Comparison of ENCODE assay signal across 13 mouse cellular contexts in genomic region chr1:172514551-172515268, GRCm38 (mm10). TPM values are rescaled to one million over a fixed set of nuclear protein-coding genes. Genes with fewer than 3 reads are reported as not detected.
DNase-seq lines count a peak whose midpoint lies in the region; ATAC-seq and TF ChIP-seq lines count a peak whose summit lies in the region.
"Had no signal": no experiment of that assay in that cellular context is flagged by ENCODE, and none has a peak within 500 bp of the region (broad histone marks: within the 10 kb centered on the region; RNA-seq: fewer than 3 reads in every experiment).

No protein-coding gene starts in this region.

- no peak for TF ChIP-seq POLR2A in bone marrow macrophage, adult 2 months (IDR thresholded peaks at IDR 0.05; ENCODE audit: borderline replicate concordance, low read depth, low read length)

- peak overlapping the region; percentile 70; the same call in 1 of the 2 replicates for H3K27ac ChIP-seq in layer of hippocampus, adult 2 months
- H3K27ac ChIP-seq in bone marrow macrophage, adult 2 months (ENCODE audit: insufficient read depth, low read depth, low read length) = peak overlapping the region; percentile 83
- H3K27ac ChIP-seq in intestine, embryonic 14.5 days (ENCODE audit: low read depth) = peak overlapping the region; percentile 13; the same call in 1 of the 2 replicates
- H3K27ac ChIP-seq in liver, embryonic 12.5 days = peak overlapping the region; percentile 71

- no peak overlapping the region for H3K4me2 ChIP-seq in intestine, embryonic 14.5 days (ENCODE audit: low read length)
- peak overlapping the region; percentile 57; the same call in 1 of the 2 replicates for H3K4me2 ChIP-seq in liver, embryonic 12.5 days
- H3K4me2 ChIP-seq: hindbrain, embryonic 13.5 days had no signal

- DNase-seq in layer of hippocampus, adult 2 months (ENCODE audit: low spot score in 2 of 2) = no peak
- DNase-seq in layer of hippocampus, postnatal 25 days (ENCODE audit: extremely low spot score in 1 of 2, low spot score in 1 of 2) = no peak
- no peak for DNase-seq in intestine, embryonic 14.5 days (ENCODE audit: low spot score)
- DNase-seq in thymus, postnatal 4 days = no peak
- no peak for DNase-seq in left cerebral cortex, postnatal 25 days (ENCODE audit: low spot score in 2 of 2)
- no peak for DNase-seq in layer of hippocampus, postnatal 14 days (ENCODE audit: low spot score in 2 of 2)
- DNase-seq: right cerebral cortex, adult 18-20 months had no signal

- H3K36me3 ChIP-seq in intestine, embryonic 14.5 days (ENCODE audit: control insufficient read depth, insufficient read depth, low read length) = no peaks in the 10 kb centered on the region
- H3K36me3 ChIP-seq in liver, embryonic 12.5 days = no peaks in the 10 kb centered on the region
- H3K36me3 ChIP-seq: hindbrain, embryonic 13.5 days had no signal

- no peak overlapping the region for H3K9ac ChIP-seq in intestine, embryonic 14.5 days (ENCODE audit: low read length)
- H3K9ac ChIP-seq in liver, embryonic 12.5 days = no peak overlapping the region
- H3K9ac ChIP-seq: hindbrain, embryonic 13.5 days had no signal

- no peak for TF ChIP-seq CTCF in layer of hippocampus, adult 2 months (conservative IDR thresholded peaks at IDR 0.05)
- TF ChIP-seq CTCF in bone marrow macrophage, adult 2 months (IDR thresholded peaks at IDR 0.05; ENCODE audit: low read depth, low read length) = no peak

- ATAC-seq in intestine, embryonic 14.5 days (replicated peaks; ENCODE audit: low FRiP score, low TSS enrichment, low read depth) = no peak
- ATAC-seq in liver, embryonic 12.5 days = no peak

- no peak overlapping the region for H3K4me3 ChIP-seq in layer of hippocampus, adult 2 months
- peak overlapping the region; percentile 44; the same call in 1 of the 2 replicates for H3K4me3 ChIP-seq in bone marrow macrophage, adult 2 months (ENCODE audit: insufficient read depth, low read length)
- no peak overlapping the region for H3K4me3 ChIP-seq in intestine, embryonic 14.5 days (ENCODE audit: low read depth, low read length)
- H3K4me3 ChIP-seq in liver, embryonic 12.5 days = no peak overlapping the region
- H3K4me3 ChIP-seq: hindbrain, embryonic 13.5 days had no signal

- H3K4me1 ChIP-seq in bone marrow macrophage, adult 2 months (ENCODE audit: control insufficient read depth, insufficient read depth, low read length) = peaks cover 30% of the 10 kb centered on the region
- H3K4me1 ChIP-seq in intestine, embryonic 14.5 days (replicated peaks; ENCODE audit: control insufficient read depth, insufficient read depth, low read length) = peaks cover 10% of the 10 kb centered on the region; the same call in 1 of the 2 replicates
- H3K4me1 ChIP-seq in liver, embryonic 12.5 days = peaks cover 59% of the 10 kb centered on the region

- H3K27me3 ChIP-seq in intestine, embryonic 14.5 days (replicated peaks; ENCODE audit: control insufficient read depth, insufficient read depth, low read length) = no peaks in the 10 kb centered on the region
- H3K27me3 ChIP-seq in liver, embryonic 12.5 days (replicated peaks) = no peaks in the 10 kb centered on the region

- intact Hi-C loops in left cerebral cortex, postnatal 25 days (cut with DNase I) = no loop called here

- WGBS in intestine, embryonic 14.5 days = 80% methylated on average over 7 of the region's 7 CpGs
- 42% methylated on average over 7 of the region's 7 CpGs for WGBS in liver, embryonic 12.5 days (ENCODE audit: insufficient replicate concordance)

- H3K9me3 ChIP-seq in intestine, embryonic 14.5 days (ENCODE audit: control insufficient read depth, low read length) = 0 out of 2 replicates have a peak, but pooled peaks cover 4% of the 10 kb centered on the region
- peaks cover 10% of the 10 kb centered on the region for H3K9me3 ChIP-seq in liver, embryonic 12.5 days (replicated peaks)
- H3K9me3 ChIP-seq: hindbrain, embryonic 13.5 days had no signal

RNA-seq across cellular contexts. Expression of gene Cfap45, which starts 5.9 kb away (rescaled TPM):
- total RNA-seq in layer of hippocampus, adult 2 months (2021) = 1 to 10 TPM; 4.2 to 4.8 TPM
- 1 to 10 TPM; 3.1 to 3.9 TPM for total RNA-seq in layer of hippocampus, postnatal 25 days (2021)
- 0.87 and 1.2 TPM in 2 replicates for polyA plus RNA-seq in bone marrow macrophage, adult 2 months (2012; ENCODE audit: insufficient read depth, insufficient read length, missing spikeins)
- 1.1 and 1.9 TPM in 2 replicates for polyA plus RNA-seq in intestine, embryonic 14.5 days (2014; fragmentation: Nextera tagmentation; extraction: Ambion mirVana)
- polyA plus RNA-seq in liver, embryonic 12.5 days (2016; fragmentation: Nextera tagmentation; extraction: Ambion mirVana) = 0.55 and 0.79 TPM in 2 replicates
- total RNA-seq in left cerebral cortex, postnatal 25 days (2021) = 1 to 10 TPM; 3.7 to 4.5 TPM
- total RNA-seq in layer of hippocampus, postnatal 14 days (2021) = 1 to 10 TPM; 2.7 to 4.4 TPM
- total RNA-seq: monocyte, adult 5-6 weeks had no signal

RNA-seq across cellular contexts. Expression of gene Tagln2, which starts 14.9 kb away (rescaled TPM):
- 10 to 100 TPM in 1 of 2 experiments, 1 to 10 TPM in 1; 7.9 to 13.1 TPM for total RNA-seq in layer of hippocampus, adult 2 months (2021)
- total RNA-seq in layer of hippocampus, postnatal 25 days (2021) = 10 to 100 TPM; 10.4 to 12.1 TPM
- polyA plus RNA-seq in bone marrow macrophage, adult 2 months (2012; ENCODE audit: insufficient read depth, insufficient read length, missing spikeins) = 316 and 321 TPM in 2 replicates
- polyA plus RNA-seq in intestine, embryonic 14.5 days (2014; fragmentation: Nextera tagmentation; extraction: Ambion mirVana) = 241 TPM in 2 replicates
- polyA plus RNA-seq in liver, embryonic 12.5 days (2016; fragmentation: Nextera tagmentation; extraction: Ambion mirVana) = 177 and 178 TPM in 2 replicates
- 10 to 100 TPM in 1 of 2 experiments, 1 to 10 TPM in 1; 10.0 to 10.8 TPM for total RNA-seq in left cerebral cortex, postnatal 25 days (2021)
- total RNA-seq in layer of hippocampus, postnatal 14 days (2021) = 10 to 100 TPM; 14.1 to 15.6 TPM

RNA-seq across cellular contexts. Expression of gene Igsf9, which starts 33.1 kb away (rescaled TPM):
- 1 to 10 TPM; 5.7 to 9.2 TPM for total RNA-seq in layer of hippocampus, adult 2 months (2021)
- total RNA-seq in layer of hippocampus, postnatal 25 days (2021) = 1 to 10 TPM; 5.6 to 8.2 TPM
- 6.3 and 7.6 TPM in 2 replicates for polyA plus RNA-seq in bone marrow macrophage, adult 2 months (2012; ENCODE audit: insufficient read depth, insufficient read length, missing spikeins)
- 40.9 and 44.3 TPM in 2 replicates for polyA plus RNA-seq in intestine, embryonic 14.5 days (2014; fragmentation: Nextera tagmentation; extraction: Ambion mirVana)
- 3.9 and 4.2 TPM in 2 replicates for polyA plus RNA-seq in liver, embryonic 12.5 days (2016; fragmentation: Nextera tagmentation; extraction: Ambion mirVana)
- 10 to 100 TPM in 1 of 2 experiments, 1 to 10 TPM in 1; 8.7 to 11.1 TPM for total RNA-seq in left cerebral cortex, postnatal 25 days (2021)
- total RNA-seq in layer of hippocampus, postnatal 14 days (2021) = 1 to 10 TPM; 7.2 to 8.9 TPM

RNA-seq across cellular contexts. Expression of gene Slamf9, which starts 39.6 kb away (rescaled TPM):
- under 1 TPM in 1 of 2 experiments, not detected in 1; 0.38 TPM for total RNA-seq in layer of hippocampus, adult 2 months (2021)
- total RNA-seq in layer of hippocampus, postnatal 25 days (2021) = not detected
- polyA plus RNA-seq in bone marrow macrophage, adult 2 months (2012; ENCODE audit: insufficient read depth, insufficient read length, missing spikeins) = 90.6 and 98.9 TPM in 2 replicates
- 1.8 and 2.0 TPM in 2 replicates for polyA plus RNA-seq in intestine, embryonic 14.5 days (2014; fragmentation: Nextera tagmentation; extraction: Ambion mirVana)
- polyA plus RNA-seq in liver, embryonic 12.5 days (2016; fragmentation: Nextera tagmentation; extraction: Ambion mirVana) = 1.1 and 1.3 TPM in 2 replicates
- total RNA-seq in left cerebral cortex, postnatal 25 days (2021) = under 1 TPM; 0.41 to 0.46 TPM
- total RNA-seq in layer of hippocampus, postnatal 14 days (2021) = not detected
- polyA plus RNA-seq: hindbrain, embryonic 13.5 days had no signal

RNA-seq across cellular contexts. Expression of gene Vsig8, which starts 41.0 kb away (rescaled TPM):
- total RNA-seq in layer of hippocampus, adult 2 months (2021) = under 1 TPM; 0.41 to 0.61 TPM
- under 1 TPM; 0.39 to 0.56 TPM for total RNA-seq in layer of hippocampus, postnatal 25 days (2021)
- not detected in 2 replicates for polyA plus RNA-seq in bone marrow macrophage, adult 2 months (2012; ENCODE audit: insufficient read depth, insufficient read length, missing spikeins)
- 0.27 and 0.35 TPM in 2 replicates for polyA plus RNA-seq in intestine, embryonic 14.5 days (2014; fragmentation: Nextera tagmentation; extraction: Ambion mirVana)
- polyA plus RNA-seq in liver, embryonic 12.5 days (2016; fragmentation: Nextera tagmentation; extraction: Ambion mirVana) = not detected in 2 replicates
- under 1 TPM; 0.32 to 0.37 TPM for total RNA-seq in left cerebral cortex, postnatal 25 days (2021)
- under 1 TPM; 0.71 to 0.74 TPM for total RNA-seq in layer of hippocampus, postnatal 14 days (2021)
- total RNA-seq: monocyte, adult 5-6 weeks had no signal
- polyA plus RNA-seq: forebrain, embryonic 11.5 days; limb, embryonic 11.5 days had no signal

Comparison
In these comparisons a context has a peak if more than half of its experiments do, and no peak if none do; other contexts are left out.
1. H3K27ac ChIP-seq: peak in every context shown above with its lines; median percentile 83 in bone marrow macrophage, adult 2 months; 71 in liver, embryonic 12.5 days; 70 in layer of hippocampus, adult 2 months; 13 in intestine, embryonic 14.5 days.